ENCODE assay signal across 8 mouse cellular contexts in the genomic region with DNA sequence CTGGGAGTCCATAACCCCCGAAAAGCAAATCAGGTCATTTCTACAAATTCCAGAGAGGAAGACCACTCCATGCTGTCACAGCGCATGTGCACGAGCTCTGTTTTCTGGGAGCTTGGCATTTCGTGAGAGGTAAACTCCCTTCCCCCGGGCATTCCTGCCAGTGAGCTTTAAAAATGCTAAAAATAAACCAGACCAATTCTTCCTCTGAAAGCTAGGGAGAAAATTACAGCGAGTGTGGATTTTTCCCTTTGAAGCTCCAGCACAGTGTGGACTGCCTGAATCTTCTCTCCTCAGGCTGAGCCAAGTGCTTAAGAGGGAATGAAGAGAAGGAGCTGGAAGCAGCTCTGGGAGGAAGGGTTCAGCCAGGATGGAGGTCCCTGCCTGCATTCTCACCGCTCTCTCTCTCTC.
DNase-seq lines count a peak whose midpoint lies in the region; ATAC-seq and TF ChIP-seq lines count a peak whose summit lies in the region.

No protein-coding gene starts in this region.

- DNase-seq in adrenal gland, adult 2 months: peak; percentile 48
- no peak for DNase-seq in adrenal gland, postnatal 4 days (ENCODE audit: low spot score in 2 of 2)
- no peak for DNase-seq in neural tube, embryonic 10.5 days (ENCODE audit: extremely low spot score, low spot score)
- DNase-seq in left cerebral cortex, adult 18-20 months (ENCODE audit: low spot score in 2 of 2): peak; percentile 39 to 57
- no peak for DNase-seq in lung, adult 2 months
- no peak for DNase-seq in lung, postnatal 4 days

- H3K9me3 ChIP-seq in neural tube, embryonic 13.5 days: 0 out of 2 replicates have a peak, but pooled peaks cover 4% of the 10 kb centered on the region

- TF ChIP-seq POLR2A in lung, adult 2 months (IDR thresholded peaks at IDR 0.05; ENCODE audit: borderline replicate concordance, extremely low read depth, low read depth, low read length): no peak

- 0 out of 2 replicates have a peak, but pooled peaks cover 5% of the 10 kb centered on the region for H3K36me3 ChIP-seq in neural tube, embryonic 13.5 days

- no peak overlapping the region for H3K4me2 ChIP-seq in neural tube, embryonic 13.5 days

- H3K27ac ChIP-seq in neural tube, embryonic 13.5 days (replicated peaks): peak overlapping the region; percentile 56

- H3K4me3 ChIP-seq in neural tube, embryonic 13.5 days: no peak overlapping the region
- no peak overlapping the region for H3K4me3 ChIP-seq in lung, adult 2 months (replicated peaks; ENCODE audit: extremely low read depth, low read depth, low read length)

- 59% methylated on average over 7 of the region's 7 CpGs for WGBS in neural tube, embryonic 13.5 days
- 68% methylated on average over 7 of the region's 7 CpGs for WGBS in lung, adult 2 months

- no peaks in the 10 kb centered on the region for H3K27me3 ChIP-seq in neural tube, embryonic 13.5 days

- H3K4me1 ChIP-seq in neural tube, embryonic 13.5 days (replicated peaks): peaks cover 37% of the 10 kb centered on the region
- no peaks in the 10 kb centered on the region for H3K4me1 ChIP-seq in lung, adult 2 months (ENCODE audit: control insufficient read depth, insufficient read depth, low read length)

- H3K9ac ChIP-seq in neural tube, embryonic 13.5 days: 0 out of 2 replicates have a peak overlapping the region, but pooled peaks have one; percentile 31

- TF ChIP-seq CTCF in lung, adult 2 months (IDR thresholded peaks at IDR 0.05; ENCODE audit: insufficient read depth, low read length): no peak

- peak; percentile 59; the same call in 1 of the 2 replicates for ATAC-seq in neural tube, embryonic 13.5 days (ENCODE audit: low read depth)
- ATAC-seq in CD4-positive, CD25-positive, alpha-beta regulatory T cell, adult 4 months: no peak

Comparison
In these comparisons a context has a peak if more than half of its experiments do, and no peak if none do; other contexts are left out.
1. DNase-seq: peak in adrenal gland, adult 2 months (single experiment) and left cerebral cortex, adult 18-20 months (2 of 2); none in adrenal gland, postnatal 4 days (0 of 2), neural tube, embryonic 10.5 days (single experiment), lung, adult 2 months (single experiment) and lung, postnatal 4 days (0 of 2).